8 mouse cellular contexts compared by ENCODE assay signal in genomic region chr11:97050216-97050943, GRCm38 (mm10). TPM values are rescaled to one million over a fixed set of nuclear protein-coding genes. Genes with fewer than 3 reads are reported as not detected.
DNase-seq lines count a peak whose midpoint lies in the region; ATAC-seq and TF ChIP-seq lines count a peak whose summit lies in the region.

Gene Osbpl7, plus strand, starts transcription at chr11:97050628.

- peak within 1 kb of the TSS; percentile 89 for H3K4me3 ChIP-seq in G1E (ENCODE audit: low read depth, low read length)
- peak within 1 kb of the TSS; percentile 82 for H3K4me3 ChIP-seq in lung, embryonic 16.5 days (ENCODE audit: low read length)

- H3K36me3 ChIP-seq in G1E (replicated peaks), result peaks cover 74% of the 10 kb centered on the region
- H3K36me3 ChIP-seq in lung, embryonic 16.5 days (ENCODE audit: control insufficient read depth, insufficient read depth, low read length), result peaks cover 12% of the 10 kb centered on the region

- H3K4me2 ChIP-seq in lung, embryonic 16.5 days (ENCODE audit: low read depth, low read length), result peak within 1 kb of the TSS; percentile 91

- H3K27me3 ChIP-seq in G1E (ENCODE audit: insufficient read depth, low read length), result no peaks in the 10 kb centered on the region
- H3K27me3 ChIP-seq in lung, embryonic 16.5 days (ENCODE audit: control insufficient read depth, insufficient read depth, low read depth, low read length), result no peaks in the 10 kb centered on the region

- H3K9ac ChIP-seq in lung, embryonic 16.5 days (ENCODE audit: low read length), result peak within 1 kb of the TSS; percentile 89

- no peak for TF ChIP-seq CTCF in G1E (IDR thresholded peaks at IDR 0.05; ENCODE audit: low read depth, low read length)

- H3K27ac ChIP-seq in lung, embryonic 16.5 days (ENCODE audit: low read length), result peak within 1 kb of the TSS; percentile 81

- no peaks in the 10 kb centered on the region for H3K9me3 ChIP-seq in G1E (replicated peaks)
- H3K9me3 ChIP-seq in lung, embryonic 16.5 days (ENCODE audit: control insufficient read depth, low read length), result 0 out of 2 replicates have a peak, but pooled peaks cover 2% of the 10 kb centered on the region

- DNase-seq in G1E (ENCODE audit: low spot score), result peak; percentile 88
- DNase-seq in cerebellum, adult 18-20 months, result peak; percentile 75 to 87
- peak; percentile 52 for DNase-seq in forelimb bud, embryonic 11.5 days (ENCODE audit: low read depth, low spot score)
- DNase-seq in heart, postnatal 4 days, result peak; percentile 83
- peak; percentile 70 to 73 for DNase-seq in layer of hippocampus, adult 8-10 months (ENCODE audit: low spot score in 2 of 2)
- DNase-seq in ovary, postnatal 10 days (ENCODE audit: low spot score), result peak; percentile 46
- DNase-seq in thymus, postnatal 14 days, result peak; percentile 91

- WGBS in lung, embryonic 16.5 days, result 6% methylated on average over 18 of the region's 18 CpGs

- H3K4me1 ChIP-seq in G1E (ENCODE audit: insufficient read depth, low read depth, low read length), result peaks cover 41% of the 10 kb centered on the region
- peaks cover 16% of the 10 kb centered on the region for H3K4me1 ChIP-seq in lung, embryonic 16.5 days (replicated peaks; ENCODE audit: control insufficient read depth, insufficient read depth, low read length)

- ATAC-seq in G1E (ENCODE audit: extremely low read depth, insufficient number of reproducible peaks, low FRiP score, poor library complexity, severe bottlenecking), result peak; percentile 71
- peak; percentile 82 for ATAC-seq in lung, embryonic 16.5 days (ENCODE audit: low read depth)

RNA-seq across cellular contexts. Expression of gene Osbpl7, which starts in this region (rescaled TPM):
- 15.7 and 40.7 TPM in 2 replicates for total RNA-seq in G1E (2014; fragmentation: Nextera tagmentation)
- total RNA-seq in G1E (2017), result 8.8 and 9.7 TPM in 2 replicates
- polyA plus RNA-seq in G1E (2012), result 22.0 and 29.7 TPM in 2 replicates
- 1 to 10 TPM; 5.6 to 7.5 TPM for total RNA-seq in heart, postnatal 4 days (2021)
- total RNA-seq in layer of hippocampus, adult 8-10 months (2022), result 10 to 100 TPM; 18.6 to 21.7 (median 20.6) TPM
- 12.4 and 14.3 TPM in 2 replicates for polyA plus RNA-seq in lung, embryonic 16.5 days (2015; fragmentation: Nextera tagmentation; extraction: Ambion mirVana)

Comparison
In these comparisons a context has a peak if more than half of its experiments do, and no peak if none do; other contexts are left out.
1. Peak in every context shown above with its lines: DNase-seq, ATAC-seq, H3K4me3 ChIP-seq and H3K27ac ChIP-seq.